Mouse (Mus musculus): ENCODE results near the gene Magix. TPM values are rescaled to one million over a fixed set of nuclear protein-coding genes. Genes with fewer than 3 reads are reported as not detected.
A peak's percentile ranks its signal among the peaks of the same experiment; 100 is the strongest.
"Not testable (repeated sequence)": the region's sequence is repeated elsewhere in the genome, so short reads cannot be mapped to it uniquely, and the experiment has no call there.

Gene Magix
- polyA plus RNA-seq, 1 experiment from 2014 or later: 0.25 TPM

- not testable (repeated sequence) for H3K27me3 ChIP-seq (replicated peaks; ENCODE audit: control insufficient read depth, insufficient read depth, low read length); H3K4me1 ChIP-seq (ENCODE audit: control insufficient read depth, insufficient read depth, low read depth, low read length); H3K4me3 ChIP-seq (ENCODE audit: low read length); H3K9me3 ChIP-seq (ENCODE audit: control insufficient read depth, low read length); H3K36me3 ChIP-seq (ENCODE audit: control insufficient read depth, insufficient read depth, low read length); H3K9ac ChIP-seq (ENCODE audit: low read depth, low read length); H3K27ac ChIP-seq (ENCODE audit: low read depth, low read length); H3K4me2 ChIP-seq (ENCODE audit: low read length); ATAC-seq
- 57% methylated on average over 1 of the region's 1 CpGs for WGBS
Observed at GRCm38 (mm10) chrX:7716058-7716457, 35.0 kb upstream of the Magix start.

GRCm38 (mm10) chrX:7714135-7714899 is 33.3 kb upstream of the Magix start, which contains the start of gene Wdr45:
Wdr45 (plus strand) TSS chrX:7714333.
- not testable (repeated sequence) for H3K36me3 ChIP-seq (ENCODE audit: control insufficient read depth, insufficient read depth, low read length); H3K4me1 ChIP-seq (ENCODE audit: control insufficient read depth, insufficient read depth, low read depth, low read length); H3K27me3 ChIP-seq (replicated peaks; ENCODE audit: control insufficient read depth, insufficient read depth, low read length); H3K27ac ChIP-seq (ENCODE audit: low read depth, low read length); H3K9me3 ChIP-seq (ENCODE audit: control insufficient read depth, low read length)
- WGBS: 24% methylated on average over 23 of the region's 60 CpGs
- peak within 1 kb of the TSS; percentile 35 for H3K4me3 ChIP-seq (ENCODE audit: low read length)
- peak; percentile 97 for ATAC-seq
- peak within 1 kb of the TSS; percentile 43; the same call in 1 of the 2 replicates for H3K9ac ChIP-seq (ENCODE audit: low read depth, low read length)
- H3K4me2 ChIP-seq (ENCODE audit: low read length): peak within 1 kb of the TSS; percentile 55

- H3K4me1 ChIP-seq (ENCODE audit: control insufficient read depth, insufficient read depth, low read depth, low read length); H3K36me3 ChIP-seq (ENCODE audit: control insufficient read depth, insufficient read depth, low read length); H3K27me3 ChIP-seq (replicated peaks; ENCODE audit: control insufficient read depth, insufficient read depth, low read length); H3K27ac ChIP-seq (ENCODE audit: low read depth, low read length); ATAC-seq; H3K9me3 ChIP-seq (ENCODE audit: control insufficient read depth, low read length): not testable (repeated sequence)
- peak overlapping the region; percentile 43; the same call in 1 of the 2 replicates for H3K9ac ChIP-seq (ENCODE audit: low read depth, low read length)
- WGBS: 26% methylated on average over 5 of the region's 12 CpGs
- peak overlapping the region; percentile 55 for H3K4me2 ChIP-seq (ENCODE audit: low read length)
- peak overlapping the region; percentile 35 for H3K4me3 ChIP-seq (ENCODE audit: low read length)
Observed at GRCm38 (mm10) chrX:7713764-7714134, 32.7 kb upstream of the Magix start.

- 18% methylated on average over 33 of the region's 33 CpGs for whole genome bisulfite sequencing
- Histone ChIP-seq H3K9ac (ENCODE audit: low read depth, low read length) (peak within 1 kb of the TSS; percentile 39; the same call in 1 of the 2 replicates), H3K9me3 (ENCODE audit: control insufficient read depth, low read length) (no peaks in the 10 kb centered on the region), H3K36me3 (ENCODE audit: control insufficient read depth, insufficient read depth, low read length) (no peaks in the 10 kb centered on the region), H3K27ac (ENCODE audit: low read depth, low read length) (no peak within 1 kb of the TSS), H3K4me2 (ENCODE audit: low read length) (peak within 1 kb of the TSS; percentile 58), H3K4me1 (ENCODE audit: control insufficient read depth, insufficient read depth, low read depth, low read length) (no peaks in the 10 kb centered on the region), H3K4me3 (ENCODE audit: low read length) (peak within 1 kb of the TSS; percentile 44), H3K27me3 (replicated peaks; ENCODE audit: control insufficient read depth, insufficient read depth, low read length) (no peaks in the 10 kb centered on the region)
- peak; percentile 96 for ATAC-seq
Observed at GRCm38 (mm10) chrX:7696954-7697381, 15.9 kb upstream of the Magix start, which contains the start of gene Gpkow. Gpkow (plus strand) TSS chrX:7697131.

- peak; percentile 71; the same call in 1 of the 2 replicates for ATAC-seq
- Histone ChIP-seq H3K9ac (ENCODE audit: low read depth, low read length) (no peak overlapping the region), H3K4me3 (ENCODE audit: low read length) (peak overlapping the region; percentile 20), H3K27ac (ENCODE audit: low read depth, low read length) (no peak overlapping the region), H3K9me3 (ENCODE audit: control insufficient read depth, low read length) (no peaks in the 10 kb centered on the region), H3K36me3 (ENCODE audit: control insufficient read depth, insufficient read depth, low read length) (no peaks in the 10 kb centered on the region), H3K4me1 (ENCODE audit: control insufficient read depth, insufficient read depth, low read depth, low read length) (no peaks in the 10 kb centered on the region), H3K4me2 (ENCODE audit: low read length) (peak overlapping the region; percentile 51), H3K27me3 (replicated peaks; ENCODE audit: control insufficient read depth, insufficient read depth, low read length) (no peaks in the 10 kb centered on the region)
- 39% methylated on average over 6 of the region's 6 CpGs for WGBS
Observed at GRCm38 (mm10) chrX:7696520-7696919, 15.5 kb upstream of the Magix start.

GRCm38 (mm10) chrX:7692862-7693261 is 11.8 kb upstream of the Magix start:
- ATAC-seq: no peak
- no peak overlapping the region for H3K9ac ChIP-seq (ENCODE audit: low read depth, low read length)
- no peaks in the 10 kb centered on the region for H3K36me3 ChIP-seq (ENCODE audit: control insufficient read depth, insufficient read depth, low read length)
- H3K9me3 ChIP-seq (ENCODE audit: control insufficient read depth, low read length): no peaks in the 10 kb centered on the region
- H3K4me3 ChIP-seq (ENCODE audit: low read length): no peak overlapping the region
- WGBS: 33% methylated on average over 4 of the region's 4 CpGs
- no peak overlapping the region for H3K4me2 ChIP-seq (ENCODE audit: low read length)
- H3K4me1 ChIP-seq (ENCODE audit: control insufficient read depth, insufficient read depth, low read depth, low read length): no peaks in the 10 kb centered on the region
- H3K27ac ChIP-seq (ENCODE audit: low read depth, low read length): no peak overlapping the region
- no peaks in the 10 kb centered on the region for H3K27me3 ChIP-seq (replicated peaks; ENCODE audit: control insufficient read depth, insufficient read depth, low read length)

- 76% methylated on average over 3 of the region's 3 CpGs for WGBS
- no peak overlapping the region for H3K9ac ChIP-seq (ENCODE audit: low read depth, low read length)
- H3K36me3 ChIP-seq (ENCODE audit: control insufficient read depth, insufficient read depth, low read length): no peaks in the 10 kb centered on the region
- H3K4me3 ChIP-seq (ENCODE audit: low read length): no peak overlapping the region
- H3K27ac ChIP-seq (ENCODE audit: low read depth, low read length): no peak overlapping the region
- ATAC-seq: no peak
- H3K9me3 ChIP-seq (ENCODE audit: control insufficient read depth, low read length): no peaks in the 10 kb centered on the region
- H3K27me3 ChIP-seq (replicated peaks; ENCODE audit: control insufficient read depth, insufficient read depth, low read length): no peaks in the 10 kb centered on the region
- no peaks in the 10 kb centered on the region for H3K4me1 ChIP-seq (ENCODE audit: control insufficient read depth, insufficient read depth, low read depth, low read length)
- H3K4me2 ChIP-seq (ENCODE audit: low read length): no peak overlapping the region
Observed at GRCm38 (mm10) chrX:7690486-7690885, 9.4 kb upstream of the Magix start.

GRCm38 (mm10) chrX:7688321-7688720 is 7.3 kb upstream of the Magix start:
- H3K9me3 ChIP-seq (ENCODE audit: control insufficient read depth, low read length): no peaks in the 10 kb centered on the region
- no peak for ATAC-seq
- no peaks in the 10 kb centered on the region for H3K36me3 ChIP-seq (ENCODE audit: control insufficient read depth, insufficient read depth, low read length)
- no peak overlapping the region for H3K4me2 ChIP-seq (ENCODE audit: low read length)
- H3K27ac ChIP-seq (ENCODE audit: low read depth, low read length): no peak overlapping the region
- no peak overlapping the region for H3K4me3 ChIP-seq (ENCODE audit: low read length)
- H3K27me3 ChIP-seq (replicated peaks; ENCODE audit: control insufficient read depth, insufficient read depth, low read length): no peaks in the 10 kb centered on the region
- no peaks in the 10 kb centered on the region for H3K4me1 ChIP-seq (ENCODE audit: control insufficient read depth, insufficient read depth, low read depth, low read length)
- no peak overlapping the region for H3K9ac ChIP-seq (ENCODE audit: low read depth, low read length)
- 98% methylated on average over 2 of the region's 2 CpGs for WGBS

- Histone ChIP-seq H3K9me3 (ENCODE audit: control insufficient read depth, low read length) (no peaks in the 10 kb centered on the region), H3K27ac (ENCODE audit: low read depth, low read length) (no peak overlapping the region), H3K9ac (ENCODE audit: low read depth, low read length) (peak overlapping the region; percentile 41; the same call in 1 of the 2 replicates), H3K27me3 (replicated peaks; ENCODE audit: control insufficient read depth, insufficient read depth, low read length) (no peaks in the 10 kb centered on the region), H3K4me1 (ENCODE audit: control insufficient read depth, insufficient read depth, low read depth, low read length) (no peaks in the 10 kb centered on the region), H3K36me3 (ENCODE audit: control insufficient read depth, insufficient read depth, low read length) (no peaks in the 10 kb centered on the region), H3K4me3 (ENCODE audit: low read length) (peak overlapping the region; percentile 31), H3K4me2 (ENCODE audit: low read length) (peak overlapping the region; percentile 53)
- 28% methylated on average over 12 of the region's 12 CpGs for WGBS
- ATAC-seq: peak; percentile 44; the same call in 1 of the 2 replicates
Observed at GRCm38 (mm10) chrX:7680057-7680412, 1.0 kb downstream of the Magix start.

All from hindbrain, embryonic 16.5 days (tissue).